Mouse (Mus musculus): ENCODE measurements around the gene Mymk. TPM values are rescaled to one million over a fixed set of nuclear protein-coding genes. Genes with fewer than 3 reads are reported as not detected.

Gene Mymk
- 43.3 and 49.0 TPM in 2 replicates for polyA plus RNA-seq (2015; fragmentation: Nextera tagmentation; extraction: Ambion mirVana)

DNA sequence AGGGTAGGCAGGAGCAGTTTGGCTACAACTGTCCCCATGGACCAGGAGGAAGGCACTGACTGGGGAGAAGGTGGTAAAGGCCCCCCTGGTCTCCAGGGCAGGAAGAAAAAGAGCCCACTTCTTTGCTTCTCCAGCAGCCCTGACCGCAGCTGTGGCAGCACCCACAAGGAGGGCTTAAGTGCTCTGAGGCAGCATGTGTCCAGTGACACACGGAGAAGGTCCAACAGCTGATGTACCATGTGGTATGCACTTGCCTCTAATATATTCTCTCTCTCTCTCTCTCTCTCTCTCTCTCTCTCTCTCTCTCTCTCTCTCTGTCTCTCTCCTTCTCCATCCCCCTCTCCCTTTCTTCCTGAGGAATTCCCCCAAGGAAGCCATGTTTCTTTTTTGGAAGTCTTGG, at the start of gene Mymk:
Mymk (minus strand) TSS at position 202 of the 400 bp plus-strand sequence.
- ATAC-seq (ENCODE audit: low FRiP score, low read depth): no peak
- Histone ChIP-seq H3K4me1 (peaks cover 87% of the 10 kb centered on the region), H3K4me3 (peak within 1 kb of the TSS; percentile 11), H3K36me3 (no peaks in the 10 kb centered on the region), H3K9ac (peak within 1 kb of the TSS; percentile 39; the same call in 1 of the 2 replicates), H3K27ac (peak within 1 kb of the TSS; percentile 80), H3K4me2 (replicated peaks) (peak within 1 kb of the TSS; percentile 16), H3K27me3 (no peaks in the 10 kb centered on the region), H3K9me3 (no peaks in the 10 kb centered on the region)
- 53% methylated on average over 2 of the region's 2 CpGs for WGBS

DNA sequence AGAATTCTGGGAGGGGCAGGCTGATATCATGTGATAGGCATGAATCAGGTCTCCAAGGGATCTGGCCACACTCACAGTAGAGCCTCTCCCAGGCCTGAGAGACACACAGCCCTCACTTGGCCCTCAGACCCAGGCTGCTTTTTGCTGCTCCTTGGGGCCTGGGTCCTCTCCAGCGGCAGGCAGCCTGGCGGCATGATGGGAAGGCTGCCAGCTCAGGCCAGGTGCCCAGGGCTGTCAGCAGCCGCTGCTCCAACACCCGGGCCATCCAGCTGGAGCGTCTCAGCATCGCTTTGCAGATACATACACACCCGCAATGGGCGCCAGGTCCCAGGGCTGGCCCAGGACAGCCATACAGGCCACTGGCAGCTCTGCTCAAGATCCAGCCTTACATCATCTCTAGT, 48.3 kb upstream of the Mymk start:
- Histone ChIP-seq H3K9me3 (no peaks in the 10 kb centered on the region), H3K4me2 (replicated peaks) (no peak overlapping the region), H3K4me1 (peaks cover 60% of the 10 kb centered on the region), H3K4me3 (no peak overlapping the region), H3K27me3 (peaks cover 11% of the 10 kb centered on the region; the same call in 1 of the 2 replicates), H3K27ac (peak overlapping the region; percentile 75; the same call in 1 of the 2 replicates), H3K9ac (no peak overlapping the region), H3K36me3 (no peaks in the 10 kb centered on the region)
- ATAC-seq (ENCODE audit: low FRiP score, low read depth): no peak
- 48% methylated on average over 8 of the region's 8 CpGs for WGBS

DNA sequence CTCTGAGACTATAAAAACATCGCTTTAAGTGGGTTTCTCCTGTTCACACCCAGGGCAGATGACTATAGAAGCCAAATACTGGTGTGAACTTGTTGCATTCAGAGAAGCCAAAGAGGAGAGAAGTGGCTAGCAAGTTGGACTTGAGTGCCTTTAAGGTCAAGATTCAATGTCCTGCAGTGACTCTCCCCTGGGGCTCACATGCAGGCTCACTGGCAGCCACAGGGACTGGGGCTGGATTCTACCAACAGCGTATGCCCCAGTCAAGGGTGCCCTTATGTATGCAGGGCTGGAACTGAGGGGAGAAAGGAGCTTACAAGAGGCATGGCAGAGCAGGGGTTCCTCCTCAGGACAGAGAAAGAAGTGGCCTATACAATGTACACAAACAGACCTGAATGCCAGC, 47.8 kb upstream of the Mymk start:
- no peaks in the 10 kb centered on the region for H3K36me3 ChIP-seq
- H3K4me3 ChIP-seq: no peak overlapping the region
- H3K27me3 ChIP-seq: peaks cover 10% of the 10 kb centered on the region; the same call in 1 of the 2 replicates
- peaks cover 60% of the 10 kb centered on the region for H3K4me1 ChIP-seq
- H3K9ac ChIP-seq: no peak overlapping the region
- H3K9me3 ChIP-seq: no peaks in the 10 kb centered on the region
- peak overlapping the region; percentile 75; the same call in 1 of the 2 replicates for H3K27ac ChIP-seq
- no peak overlapping the region for H3K4me2 ChIP-seq (replicated peaks)
- WGBS: 77% methylated on average over 2 of the region's 2 CpGs
- no peak for ATAC-seq (ENCODE audit: low FRiP score, low read depth)

- H3K27ac ChIP-seq: no peak overlapping the region
These were observed 46.5 kb upstream of the Mymk start for GRCm38 (mm10) chr2:27118452-27118851.

GRCm38 (mm10) chr2:27114169-27114568, 42.2 kb upstream of the Mymk start:
- H3K27me3 ChIP-seq: peaks cover 5% of the 10 kb centered on the region; the same call in 1 of the 2 replicates
- H3K36me3 ChIP-seq: no peaks in the 10 kb centered on the region
- ATAC-seq (ENCODE audit: low FRiP score, low read depth): no peak
- no peak overlapping the region for H3K4me2 ChIP-seq (replicated peaks)
- H3K9me3 ChIP-seq: no peaks in the 10 kb centered on the region
- no peak overlapping the region for H3K9ac ChIP-seq
- 89% methylated on average over 10 of the region's 10 CpGs for WGBS
- peaks cover 10% of the 10 kb centered on the region for H3K4me1 ChIP-seq
- H3K27ac ChIP-seq: no peak overlapping the region; the same call in 1 of the 2 replicates
- no peak overlapping the region for H3K4me3 ChIP-seq

More at GRCm38 (mm10) chr2:27118452-27118851, 46.5 kb upstream of the Mymk start:
- Histone ChIP-seq H3K9me3 (no peaks in the 10 kb centered on the region), H3K4me3 (no peak overlapping the region), H3K4me1 (peaks cover 53% of the 10 kb centered on the region), H3K27me3 (peaks cover 9% of the 10 kb centered on the region; the same call in 1 of the 2 replicates), H3K9ac (no peak overlapping the region), H3K36me3 (no peaks in the 10 kb centered on the region), H3K4me2 (replicated peaks) (no peak overlapping the region)
- WGBS: 53% methylated on average over 4 of the region's 4 CpGs
- no peak for ATAC-seq (ENCODE audit: low FRiP score, low read depth)

- Histone ChIP-seq H3K27ac (no peak overlapping the region), H3K27me3 (no peaks in the 10 kb centered on the region; the same call in 1 of the 2 replicates), H3K4me1 (no peaks in the 10 kb centered on the region), H3K9me3 (no peaks in the 10 kb centered on the region), H3K36me3 (no peaks in the 10 kb centered on the region; the same call in 1 of the 2 replicates), H3K4me2 (replicated peaks) (no peak overlapping the region), H3K4me3 (no peak overlapping the region), H3K9ac (no peak overlapping the region)
- ATAC-seq (ENCODE audit: low FRiP score, low read depth): no peak
- 80% methylated on average over 20 of the region's 20 CpGs for WGBS
These were observed 40.6 kb upstream of the Mymk start for GRCm38 (mm10) chr2:27112585-27112984.

DNA sequence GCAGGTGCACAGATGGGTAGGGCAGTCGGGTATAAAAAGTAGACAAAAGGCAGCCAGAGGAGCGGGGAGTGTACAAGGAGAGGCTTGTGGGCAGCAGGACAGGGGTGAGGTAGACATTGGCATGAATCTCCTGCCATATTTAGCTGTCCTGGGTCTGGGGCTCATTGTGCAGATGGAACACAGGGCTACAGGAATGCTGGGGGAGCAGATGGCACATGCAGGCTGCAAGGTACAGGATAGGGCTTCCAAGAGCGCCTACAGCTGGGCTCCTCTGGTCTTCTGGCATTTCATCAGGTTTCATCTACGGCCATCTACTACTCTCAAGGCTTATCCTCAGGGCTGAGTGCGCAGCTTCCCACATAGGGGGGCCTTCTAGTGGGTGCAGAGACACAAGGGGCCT, 37.1 kb upstream of the Mymk start:
- no peaks in the 10 kb centered on the region; the same call in 1 of the 2 replicates for H3K36me3 ChIP-seq
- no peak overlapping the region for H3K9ac ChIP-seq
- no peak overlapping the region for H3K4me2 ChIP-seq (replicated peaks)
- H3K4me3 ChIP-seq: no peak overlapping the region
- peaks cover 3% of the 10 kb centered on the region for H3K27me3 ChIP-seq
- no peaks in the 10 kb centered on the region for H3K9me3 ChIP-seq
- no peak overlapping the region for H3K27ac ChIP-seq
- 81% methylated on average over 5 of the region's 5 CpGs for WGBS
- H3K4me1 ChIP-seq: no peaks in the 10 kb centered on the region; the same call in 1 of the 2 replicates
- ATAC-seq (ENCODE audit: low FRiP score, low read depth): no peak

DNA sequence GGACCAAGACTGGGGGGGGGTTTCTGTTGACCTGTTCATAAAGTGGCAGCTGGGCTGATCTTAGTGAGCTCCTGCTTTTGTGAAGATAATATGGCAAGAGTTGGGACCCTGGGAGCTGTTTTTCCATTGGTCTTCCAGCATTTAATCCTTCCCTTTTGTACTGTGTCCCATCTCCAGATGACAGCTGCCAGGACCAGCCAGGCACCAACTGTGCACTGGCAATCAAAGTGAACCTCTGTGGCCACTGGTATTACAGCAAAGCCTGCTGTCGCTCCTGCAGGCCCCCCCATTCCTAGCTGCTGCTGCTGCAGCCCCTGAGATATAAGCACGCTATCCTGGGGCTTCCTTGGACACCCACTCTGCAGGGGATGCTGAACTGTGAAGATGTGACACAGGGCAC, 36.2 kb upstream of the Mymk start:
- Histone ChIP-seq H3K9ac (no peak overlapping the region), H3K36me3 (no peaks in the 10 kb centered on the region; the same call in 1 of the 2 replicates), H3K4me3 (no peak overlapping the region), H3K27me3 (peaks cover 3% of the 10 kb centered on the region), H3K4me1 (no peaks in the 10 kb centered on the region; the same call in 1 of the 2 replicates), H3K9me3 (no peaks in the 10 kb centered on the region), H3K27ac (no peak overlapping the region), H3K4me2 (replicated peaks) (no peak overlapping the region)
- WGBS: 68% methylated on average over 2 of the region's 2 CpGs
- no peak for ATAC-seq (ENCODE audit: low FRiP score, low read depth)

GRCm38 (mm10) chr2:27106816-27107215, 34.8 kb upstream of the Mymk start:
- Histone ChIP-seq H3K27me3 (peaks cover 3% of the 10 kb centered on the region), H3K9ac (no peak overlapping the region), H3K4me3 (no peak overlapping the region), H3K4me2 (replicated peaks) (no peak overlapping the region), H3K27ac (no peak overlapping the region), H3K4me1 (no peaks in the 10 kb centered on the region; the same call in 1 of the 2 replicates), H3K36me3 (no peaks in the 10 kb centered on the region; the same call in 1 of the 2 replicates), H3K9me3 (no peaks in the 10 kb centered on the region)
- ATAC-seq (ENCODE audit: low FRiP score, low read depth): no peak
- 10% methylated on average over 3 of the region's 3 CpGs for WGBS

DNA sequence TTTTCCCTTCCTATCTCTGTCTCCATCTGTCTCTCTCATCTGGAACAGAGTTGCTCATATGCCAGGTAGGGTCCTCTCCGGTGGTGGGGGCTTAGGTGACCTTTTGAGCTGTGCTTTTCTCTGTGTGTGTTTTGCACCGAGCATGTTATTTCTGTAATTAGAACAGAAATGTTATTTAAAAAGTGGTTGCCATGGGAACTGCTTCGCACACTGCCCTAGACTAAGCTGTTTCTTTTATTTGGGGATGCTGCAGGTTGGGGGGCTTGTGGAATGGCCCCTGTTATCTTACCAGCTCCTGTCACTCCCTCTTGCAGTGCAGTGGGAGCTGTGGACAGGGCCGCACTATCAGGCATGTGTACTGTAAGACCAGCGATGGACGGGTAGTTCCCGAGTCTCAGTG, 31.6 kb upstream of the Mymk start:
- WGBS: 69% methylated on average over 7 of the region's 7 CpGs
- Histone ChIP-seq H3K9me3 (no peaks in the 10 kb centered on the region), H3K4me1 (no peaks in the 10 kb centered on the region; the same call in 1 of the 2 replicates), H3K4me2 (replicated peaks) (no peak overlapping the region), H3K9ac (no peak overlapping the region), H3K36me3 (peaks cover 4% of the 10 kb centered on the region; the same call in 1 of the 2 replicates), H3K27ac (no peak overlapping the region), H3K27me3 (peaks cover 3% of the 10 kb centered on the region), H3K4me3 (no peak overlapping the region)
- ATAC-seq (ENCODE audit: low FRiP score, low read depth): no peak

DNA sequence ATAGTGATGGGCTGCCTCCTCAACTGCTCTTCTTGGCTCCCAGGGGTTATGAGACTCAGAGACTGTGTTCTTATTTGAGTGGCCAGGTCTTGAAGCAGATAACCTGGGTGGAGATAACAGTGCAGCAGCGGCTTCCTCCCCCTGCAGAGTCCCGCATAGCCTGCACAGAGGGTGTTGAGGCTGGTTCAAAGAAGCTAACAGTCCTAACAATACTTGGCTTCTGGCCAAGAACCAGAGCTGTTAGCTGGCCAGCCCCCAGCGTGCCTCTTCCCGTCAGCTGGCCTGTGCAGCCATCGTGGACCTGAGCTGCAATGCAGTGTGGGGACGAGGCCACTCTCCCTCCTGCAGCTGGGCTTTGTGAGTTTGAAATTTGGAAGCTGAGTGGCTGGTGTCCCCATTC, 25.8 kb upstream of the Mymk start:
- H3K36me3 ChIP-seq: peaks cover 4% of the 10 kb centered on the region; the same call in 1 of the 2 replicates
- no peak overlapping the region for H3K9ac ChIP-seq
- ATAC-seq (ENCODE audit: low FRiP score, low read depth): peak; percentile 76
- no peak overlapping the region for H3K4me3 ChIP-seq
- H3K9me3 ChIP-seq: no peaks in the 10 kb centered on the region
- no peaks in the 10 kb centered on the region for H3K27me3 ChIP-seq
- peaks cover 26% of the 10 kb centered on the region for H3K4me1 ChIP-seq
- no peak overlapping the region for H3K27ac ChIP-seq
- 8% methylated on average over 6 of the region's 6 CpGs for WGBS
- peak overlapping the region; percentile 16; the same call in 1 of the 2 replicates for H3K4me2 ChIP-seq (replicated peaks)

- peak overlapping the region; percentile 16; the same call in 1 of the 2 replicates for H3K4me2 ChIP-seq (replicated peaks)
- no peaks in the 10 kb centered on the region for H3K27me3 ChIP-seq
- H3K36me3 ChIP-seq: peaks cover 4% of the 10 kb centered on the region; the same call in 1 of the 2 replicates
- peak; percentile 20; the same call in 1 of the 2 replicates for ATAC-seq (ENCODE audit: low FRiP score, low read depth)
- H3K9me3 ChIP-seq: no peaks in the 10 kb centered on the region
- no peak overlapping the region for H3K9ac ChIP-seq
- peaks cover 26% of the 10 kb centered on the region for H3K4me1 ChIP-seq
- peak overlapping the region; percentile 55; the same call in 1 of the 2 replicates for H3K27ac ChIP-seq
- H3K4me3 ChIP-seq: no peak overlapping the region
- 55% methylated on average over 6 of the region's 6 CpGs for WGBS
These were observed 25.3 kb upstream of the Mymk start for GRCm38 (mm10) chr2:27097241-27097656.
